Mouse (Mus musculus): ENCODE results near the gene Gabrg1.

Gabrg1 gene

DNA sequence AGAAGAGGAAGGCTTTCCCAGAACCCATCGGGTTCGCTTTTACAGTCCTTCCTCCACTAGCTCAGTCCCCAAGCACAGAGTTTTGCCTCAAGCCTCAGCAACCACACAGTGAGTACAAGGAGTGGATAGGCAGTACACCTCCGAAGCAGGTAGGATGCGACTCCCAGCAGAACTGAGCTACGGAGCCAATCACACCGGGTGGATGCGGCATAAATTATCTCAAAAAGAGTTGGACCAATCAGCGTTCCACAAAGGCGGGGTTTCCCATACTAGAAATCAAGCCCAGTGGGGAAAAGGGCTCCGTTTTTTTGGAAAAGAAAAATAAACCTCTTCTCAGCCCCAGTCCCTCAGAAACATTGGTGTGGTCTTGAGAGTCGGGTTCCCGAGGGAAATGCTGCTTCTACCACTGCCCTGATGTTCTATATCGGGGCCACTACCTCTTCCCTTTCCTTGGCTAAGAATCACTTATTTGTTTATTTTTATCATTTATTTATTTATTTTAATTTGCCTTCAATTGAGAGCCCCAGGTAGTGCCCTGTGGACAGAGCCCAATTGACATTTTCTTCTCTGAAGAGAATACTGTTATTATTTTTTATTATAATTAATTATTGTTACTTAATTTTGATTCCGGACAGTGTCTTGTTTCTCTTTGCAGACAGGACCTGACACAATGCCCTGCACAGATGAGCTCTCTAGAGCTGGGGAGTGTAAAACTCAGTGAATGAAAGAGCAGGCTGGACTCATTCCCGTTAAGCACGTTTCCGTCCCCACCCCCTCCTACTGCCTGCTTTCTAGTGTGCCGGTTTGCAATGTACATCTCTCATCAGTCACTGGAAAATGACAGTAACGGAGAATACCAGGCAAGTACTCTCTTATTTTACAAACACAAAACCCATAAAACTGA lies at the start of gene Gabrg1:
Gene Gabrg1 (minus strand): TSS at position 426 of the 904 bp plus-strand sequence.
- DNase-seq: peak; percentile 55 to 62

DNA sequence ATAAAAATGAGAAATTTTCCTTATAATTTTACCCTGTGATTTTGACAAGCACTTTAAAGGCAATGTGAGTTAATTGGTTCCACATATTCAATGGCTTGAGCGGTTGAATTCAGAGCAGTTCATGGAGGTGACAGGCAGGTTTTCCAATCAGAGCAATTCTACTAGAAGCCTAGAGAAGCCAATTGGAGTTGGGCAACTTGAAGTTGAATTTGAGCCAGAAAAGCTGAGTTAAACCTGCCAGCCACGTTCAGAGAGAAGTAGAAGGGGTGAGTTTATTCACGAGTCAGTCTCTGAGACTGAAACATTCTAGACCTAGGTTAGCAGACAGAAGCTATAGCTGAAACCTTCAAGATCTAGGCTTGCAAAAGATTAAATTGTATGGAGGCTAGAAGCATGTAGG lies 41.6 kb upstream of the Gabrg1 start:
- DNase-seq: no peak

DNA sequence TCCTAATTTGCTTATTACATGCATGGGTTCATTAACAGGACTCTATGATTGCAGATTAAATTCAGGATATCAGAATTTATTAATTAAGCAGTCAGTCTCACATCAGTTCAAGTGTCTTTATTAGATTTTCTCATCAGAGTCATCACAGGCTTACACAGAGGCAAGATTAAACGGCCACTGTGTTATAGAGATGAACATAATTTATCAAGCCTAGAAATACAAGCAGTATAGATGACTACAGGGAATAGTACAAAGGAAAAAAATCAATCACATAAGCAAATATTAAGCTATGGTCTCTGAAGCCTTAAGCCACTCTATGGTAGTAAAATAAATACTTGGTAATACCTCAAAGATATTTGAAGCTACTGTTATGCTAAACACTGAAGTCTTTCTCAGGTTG lies 27.7 kb upstream of the Gabrg1 start:
- DNase-seq: no peak

DNA sequence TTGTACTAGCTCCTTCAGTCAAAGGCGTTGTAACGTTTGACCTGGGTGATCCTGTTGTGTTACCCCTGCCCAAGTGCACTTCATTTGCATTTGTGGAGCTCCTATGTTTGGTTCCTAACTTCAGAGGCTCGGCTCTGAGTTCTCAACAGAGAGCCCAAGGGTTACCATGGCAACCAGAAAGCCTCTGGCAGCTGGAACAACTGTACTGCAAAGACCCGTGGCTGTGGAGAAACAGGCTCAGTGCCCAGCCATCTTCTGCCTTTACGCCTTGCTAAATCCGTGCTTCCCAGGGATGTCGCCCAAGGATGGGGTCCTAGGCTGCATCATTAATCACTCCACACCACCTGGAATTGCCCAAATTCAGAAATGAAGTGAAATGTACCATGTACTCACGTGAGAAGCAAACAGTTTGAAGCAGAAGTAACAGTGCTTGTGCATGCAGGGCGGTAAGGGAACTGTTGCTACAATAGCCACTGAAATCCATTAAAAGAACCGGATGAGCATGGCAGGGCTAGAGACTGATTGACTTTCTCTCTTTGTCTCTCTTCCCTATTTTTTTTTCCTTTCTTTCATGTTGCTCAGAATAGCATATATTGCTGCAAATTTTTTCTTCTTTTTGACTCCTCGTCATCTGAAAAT lies 798 bp upstream of the Gabrg1 start:
- peak; percentile 18 to 19 for DNase-seq

DNA sequence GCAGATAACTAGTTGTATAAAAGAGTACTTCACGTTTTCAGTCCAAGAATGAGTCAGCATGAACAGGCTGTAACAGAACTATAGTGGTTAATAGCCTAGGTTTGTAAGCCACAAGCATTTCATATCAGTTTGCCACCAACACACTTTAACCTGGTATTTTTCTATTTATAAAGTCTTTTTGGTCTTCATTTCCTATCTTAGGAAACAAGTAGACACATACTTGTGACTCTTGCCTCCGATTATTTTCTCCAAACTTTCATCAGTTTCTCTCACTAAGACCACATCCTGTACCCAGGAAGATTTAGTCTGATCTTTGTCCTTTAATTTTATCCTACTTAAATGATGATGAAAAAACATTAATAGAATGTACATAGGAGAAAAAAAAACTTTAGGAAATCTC lies 23.7 kb downstream of the Gabrg1 start:
- no peak for DNase-seq

DNA sequence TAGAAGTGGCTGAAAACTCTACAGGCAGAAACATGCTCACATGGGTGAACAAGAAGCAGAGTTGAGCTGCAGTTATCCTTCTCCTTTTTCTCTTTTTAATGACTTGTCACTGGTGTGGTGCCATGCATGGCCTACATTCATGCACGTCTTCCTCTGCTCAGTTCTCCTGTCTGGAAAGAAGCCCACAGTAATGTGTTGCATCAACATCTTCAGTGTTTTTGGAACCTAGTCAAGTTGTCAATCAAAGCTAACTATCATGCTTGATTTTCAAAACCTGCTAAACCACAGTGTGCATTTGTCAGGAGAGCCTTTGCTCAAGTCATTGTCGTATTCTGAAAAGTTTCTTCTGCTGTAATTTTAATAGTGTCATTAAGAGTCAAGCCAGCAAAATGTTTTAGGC lies 106.3 kb downstream of the Gabrg1 start:
- DNase-seq: no peak

DNA sequence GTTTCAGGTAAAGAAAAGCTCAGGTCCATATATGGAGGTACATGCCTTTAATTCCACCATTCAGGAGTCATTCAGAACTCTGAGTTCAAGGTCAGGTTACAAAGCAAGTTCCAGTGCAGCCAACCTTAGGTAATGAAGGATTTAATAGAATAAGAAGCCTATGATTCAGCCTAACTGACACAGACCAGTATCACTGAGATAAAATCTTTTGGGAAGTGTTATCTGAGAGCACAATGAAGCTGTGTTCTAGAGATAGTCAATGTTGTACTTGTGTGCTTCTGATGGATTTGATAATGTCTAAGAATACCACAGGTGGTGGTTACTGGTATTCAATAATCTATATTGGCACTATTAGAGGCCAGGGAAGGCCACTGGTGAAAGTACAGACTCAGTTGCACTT lies 138.1 kb downstream of the Gabrg1 start:
- no peak for DNase-seq
